Mouse (Mus musculus): ENCODE results near the gene Fgd5. TPM values are rescaled to one million over a fixed set of nuclear protein-coding genes. Genes with fewer than 3 reads are reported as not detected.

The Fgd5 gene
- total RNA-seq (2012; rRNA removed) (not detected in 2 replicates), polyA plus RNA-seq (2012; ENCODE audit: insufficient read depth in 1 of 2, insufficient read length in 2 of 2, low read depth in 1 of 2, low replicate concordance in 2 of 2, missing spikeins in 1 of 2) (under 1 TPM in 1 of 2 experiments, not detected in 1; 0.03 TPM)

DNA sequence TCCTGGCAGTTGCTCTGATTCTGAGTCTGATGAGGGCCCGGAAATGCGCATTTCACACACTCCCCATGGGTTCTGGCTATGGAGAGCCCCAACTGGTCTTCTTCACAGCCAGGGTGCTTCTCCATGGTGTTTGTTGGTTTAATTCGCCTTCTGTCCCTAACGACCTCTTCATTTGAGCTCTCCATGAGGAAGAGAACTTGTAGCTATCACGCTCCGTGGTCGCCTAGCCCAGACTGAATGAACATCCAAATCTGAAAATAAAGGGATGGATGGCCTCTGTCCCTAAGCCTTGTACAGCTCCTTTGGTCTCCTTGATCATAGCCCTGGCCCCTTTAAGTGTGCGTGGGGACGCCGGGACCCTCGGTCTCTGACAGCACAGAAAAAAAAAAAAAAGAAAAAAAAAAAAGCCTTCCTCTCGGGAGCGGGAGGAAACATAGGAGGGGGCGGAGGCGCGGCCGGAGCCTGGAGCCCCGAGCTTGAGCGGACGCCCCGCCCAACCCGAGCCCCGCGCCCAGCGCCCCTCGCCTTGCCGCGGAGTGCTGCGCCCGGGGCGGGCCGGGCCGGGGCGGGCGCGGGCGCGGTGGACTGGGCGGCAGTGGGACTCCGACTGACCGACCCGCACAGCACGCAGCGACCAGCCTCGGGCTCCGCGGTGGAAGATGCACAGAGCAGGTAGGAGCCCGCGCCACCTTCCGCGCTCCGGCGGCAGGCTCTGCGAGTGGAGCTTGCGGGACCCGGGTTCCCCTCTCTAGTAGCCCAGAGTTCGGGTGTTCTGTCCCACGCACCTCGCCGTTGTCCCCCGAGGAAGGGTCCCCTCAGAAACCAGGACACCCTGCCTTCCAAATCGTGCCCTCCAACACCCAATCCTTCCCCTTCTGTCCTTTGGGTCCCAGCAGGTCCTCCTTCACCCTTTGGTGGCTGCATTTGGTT, at the start of gene Fgd5:
Gene Fgd5 (plus strand): TSS at position 508 of the 930 bp plus-strand sequence.
- Histone ChIP-seq H3K9me3 (replicated peaks; ENCODE audit: insufficient read depth, low read length) (no peaks in the 10 kb centered on the region), H3K9ac (ENCODE audit: control insufficient read depth, low read depth, low read length, poor library complexity, severe bottlenecking) (no peak within 1 kb of the TSS), H3K4me3 (ENCODE audit: control insufficient read depth in 1 of 2, insufficient read depth in 1 of 2, low read depth in 2 of 2, low read length in 2 of 2) (no peak within 1 kb of the TSS), H3K27ac (ENCODE audit: control insufficient read depth, low read depth, low read length) (no peak within 1 kb of the TSS), H3K27me3 (ENCODE audit: control insufficient read depth in 1 of 2, insufficient read depth in 2 of 2, low read length in 2 of 2) (no peaks in the 10 kb centered on the region), H3K79me2 (ENCODE audit: control insufficient read depth, insufficient read depth, low read length, poor library complexity) (no peaks in the 10 kb centered on the region), H3K36me3 (ENCODE audit: control insufficient read depth in 1 of 2, insufficient read depth in 2 of 2, low read length in 2 of 2) (no peaks in the 10 kb centered on the region), H3K4me1 (ENCODE audit: control insufficient read depth in 1 of 2, insufficient read depth in 2 of 2, low read length in 2 of 2) (no peaks in the 10 kb centered on the region)
- no peak for TF ChIP-seq ELF1 (IDR thresholded peaks at IDR 0.05; ENCODE audit: low read depth, low read length)
- no peak for TF ChIP-seq EP300 (IDR thresholded peaks at IDR 0.05; ENCODE audit: low read depth in 1 of 2, low read length in 2 of 2)
- TF ChIP-seq JUND (IDR thresholded peaks at IDR 0.05; ENCODE audit: low read depth, low read length) = no peak
- no peak for TF ChIP-seq ZKSCAN1 (IDR thresholded peaks at IDR 0.05; ENCODE audit: low read depth, low read length)
- no peak for TF ChIP-seq BHLHE40 (IDR thresholded peaks at IDR 0.05; ENCODE audit: borderline replicate concordance, low read depth, low read length)
- no peak for TF ChIP-seq POLR2AphosphoS2 (IDR thresholded peaks at IDR 0.05; ENCODE audit: low read length)
- TF ChIP-seq CHD1 (IDR thresholded peaks at IDR 0.05; ENCODE audit: low read depth, low read length) = no peak
- no peak for TF ChIP-seq POLR2AphosphoS5 (IDR thresholded peaks at IDR 0.05; ENCODE audit: borderline replicate concordance, low read depth, low read length)
- TF ChIP-seq TBP (IDR thresholded peaks at IDR 0.05; ENCODE audit: low read depth, low read length) = no peak
- TF ChIP-seq HCFC1 (IDR thresholded peaks at IDR 0.05; ENCODE audit: low read depth, low read length) = no peak
- no peak for TF ChIP-seq MAX (IDR thresholded peaks at IDR 0.05; ENCODE audit: low read length)
- no peak for TF ChIP-seq USF1 (IDR thresholded peaks at IDR 0.05; ENCODE audit: low read depth, low read length)
- no peak for TF ChIP-seq CTCF (IDR thresholded peaks at IDR 0.05 in 2 of 3, conservative IDR thresholded peaks at IDR 0.05 in 1 of 3; ENCODE audit: control insufficient read depth in 1 of 3, insufficient read depth in 1 of 3, low read depth in 2 of 3, low read length in 3 of 3, poor library complexity in 1 of 3, severe bottlenecking in 1 of 3)
- no peak for TF ChIP-seq ZC3H11A (IDR thresholded peaks at IDR 0.05; ENCODE audit: low read depth, low read length)
- TF ChIP-seq MAZ (IDR thresholded peaks at IDR 0.05; ENCODE audit: low read depth, low read length) = no peak
- TF ChIP-seq TCF12 (IDR thresholded peaks at IDR 0.05; ENCODE audit: low read depth, low read length) = no peak
- no peak for DNase-seq (ENCODE audit: low read depth, low spot score)

DNA sequence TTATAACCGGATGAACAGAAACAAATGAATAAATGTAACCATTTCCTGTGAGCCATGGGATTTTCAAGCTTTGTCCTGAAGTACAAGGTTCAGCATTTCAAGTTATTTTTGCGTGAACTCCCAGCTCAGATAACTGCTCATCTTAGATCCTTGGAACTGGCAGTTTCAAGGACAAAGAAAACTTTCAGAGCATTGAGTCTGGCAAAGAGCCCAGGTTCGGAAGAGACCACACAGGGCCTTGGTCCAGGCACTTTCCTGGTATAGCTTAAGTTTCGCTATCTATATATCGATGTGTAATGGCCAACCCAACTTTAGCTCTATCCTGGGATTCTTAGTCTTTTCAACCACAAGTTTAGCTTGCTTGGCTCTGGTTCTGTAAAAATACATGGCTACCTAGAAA, 47.4 kb upstream of the Fgd5 start:
- H3K4me1 ChIP-seq (ENCODE audit: control insufficient read depth in 1 of 2, insufficient read depth in 2 of 2, low read length in 2 of 2) = no peaks in the 10 kb centered on the region
- no peaks in the 10 kb centered on the region for H3K79me2 ChIP-seq (ENCODE audit: control insufficient read depth, insufficient read depth, low read length, poor library complexity)
- H3K9me3 ChIP-seq (replicated peaks; ENCODE audit: insufficient read depth, low read length) = no peaks in the 10 kb centered on the region
- H3K9ac ChIP-seq (ENCODE audit: control insufficient read depth, low read depth, low read length, poor library complexity, severe bottlenecking) = no peak overlapping the region
- no peak overlapping the region for H3K4me3 ChIP-seq (ENCODE audit: control insufficient read depth in 1 of 2, insufficient read depth in 1 of 2, low read depth in 2 of 2, low read length in 2 of 2)
- peaks cover 8 to 16% of the 10 kb centered on the region in 2 experiments for H3K27me3 ChIP-seq (ENCODE audit: control insufficient read depth in 1 of 2, insufficient read depth in 2 of 2, low read length in 2 of 2)
- H3K27ac ChIP-seq (ENCODE audit: control insufficient read depth, low read depth, low read length) = no peak overlapping the region
- no peak for TF ChIP-seq NRF1 (IDR thresholded peaks at IDR 0.05; ENCODE audit: insufficient read depth, low read depth, low read length, poor library complexity, severe bottlenecking)
- TF ChIP-seq E2F4 (IDR thresholded peaks at IDR 0.05; ENCODE audit: borderline replicate concordance, low read depth, low read length) = no peak
- TF ChIP-seq SMC3 (IDR thresholded peaks at IDR 0.05; ENCODE audit: low read depth, low read length) = no peak
- TF ChIP-seq TAL1 (IDR thresholded peaks at IDR 0.05; ENCODE audit: low read length) = no peak
- no peak for TF ChIP-seq MYC (IDR thresholded peaks at IDR 0.05; ENCODE audit: low read depth, low read length)
- TF ChIP-seq BHLHE40 (IDR thresholded peaks at IDR 0.05; ENCODE audit: borderline replicate concordance, low read depth, low read length) = no peak
- TF ChIP-seq KAT2A (conservative IDR thresholded peaks at IDR 0.05; ENCODE audit: low read depth, low read length) = no peak
- TF ChIP-seq CHD1 (IDR thresholded peaks at IDR 0.05; ENCODE audit: low read depth, low read length) = no peak
- TF ChIP-seq HCFC1 (IDR thresholded peaks at IDR 0.05; ENCODE audit: low read depth, low read length) = no peak
- no peak for TF ChIP-seq USF1 (IDR thresholded peaks at IDR 0.05; ENCODE audit: low read depth, low read length)
- no peak for TF ChIP-seq CTCF (IDR thresholded peaks at IDR 0.05 in 2 of 3, conservative IDR thresholded peaks at IDR 0.05 in 1 of 3; ENCODE audit: control insufficient read depth in 1 of 3, insufficient read depth in 1 of 3, low read depth in 2 of 3, low read length in 3 of 3, poor library complexity in 1 of 3, severe bottlenecking in 1 of 3)
- DNase-seq (ENCODE audit: low read depth, low spot score) = no peak
- H3K36me3 ChIP-seq (ENCODE audit: control insufficient read depth in 1 of 2, insufficient read depth in 2 of 2, low read length in 2 of 2) = no peaks in the 10 kb centered on the region
